Mouse (Mus musculus): ENCODE results near the gene Nav2. TPM values are rescaled to one million over a fixed set of nuclear protein-coding genes. Genes with fewer than 3 reads are reported as not detected.

The Nav2 gene
- polyA plus RNA-seq, 1 experiment from 2014 or later: 23.0 TPM

DNA sequence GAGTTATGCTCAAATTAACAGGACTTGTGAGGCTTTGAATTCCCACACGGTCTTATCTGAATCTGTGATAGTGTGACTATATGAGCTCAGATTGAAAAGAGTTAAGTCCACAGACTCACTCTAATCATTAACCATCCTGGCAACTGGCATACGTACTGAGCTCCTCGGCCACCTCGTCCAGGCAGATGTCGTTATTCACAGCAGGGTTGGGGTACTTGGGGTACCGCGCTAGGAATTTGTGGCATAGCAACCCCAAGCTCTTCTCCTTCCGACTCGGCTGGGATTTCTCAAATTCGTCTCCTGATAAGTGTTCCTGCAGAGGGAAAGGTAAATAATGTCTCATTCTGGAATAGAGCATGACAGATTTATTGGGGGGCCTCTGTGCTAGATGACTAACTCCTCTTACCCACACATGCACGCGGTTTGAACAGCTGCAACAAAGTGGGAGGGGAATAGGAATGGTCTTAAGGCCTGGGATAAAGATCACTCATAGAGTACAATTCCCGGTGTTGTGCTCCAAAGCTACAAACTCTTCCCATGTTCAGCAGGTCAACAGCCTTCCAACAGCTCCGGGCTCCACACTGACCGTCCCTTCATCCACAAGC lies 30.6 kb upstream of the Nav2 start:
- no peak for ATAC-seq (ENCODE audit: low FRiP score, low read depth)
- H3K4me2 ChIP-seq (replicated peaks): no peak overlapping the region
- no peak overlapping the region for H3K27ac ChIP-seq (replicated peaks)
- H3K4me3 ChIP-seq: no peak overlapping the region
- 91% methylated on average over 15 of the region's 15 CpGs for WGBS
- peaks cover 22% of the 10 kb centered on the region for H3K27me3 ChIP-seq
- peaks cover 21% of the 10 kb centered on the region for H3K4me1 ChIP-seq
- no peaks in the 10 kb centered on the region for H3K9me3 ChIP-seq
- H3K36me3 ChIP-seq: peaks cover 48% of the 10 kb centered on the region
- no peak overlapping the region for H3K9ac ChIP-seq (replicated peaks)

DNA sequence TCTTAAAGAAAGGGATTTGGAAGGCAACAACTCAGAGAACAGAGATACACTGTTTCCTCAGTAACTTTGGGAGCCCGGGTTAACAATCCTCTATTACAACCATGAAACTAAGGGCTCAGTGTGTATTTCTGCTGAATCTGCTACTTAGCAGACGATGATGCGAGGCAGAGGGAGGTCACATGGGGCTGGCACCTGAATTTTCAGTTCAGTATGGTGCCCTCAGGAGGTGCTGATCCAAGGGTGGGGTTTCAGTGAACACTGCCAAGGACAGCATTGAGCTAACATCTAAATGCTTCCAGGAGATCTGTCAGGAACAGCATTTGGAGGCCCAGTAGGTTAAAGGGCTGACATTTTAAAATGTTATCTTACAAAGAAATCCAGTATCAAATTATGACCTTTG lies 28.9 kb upstream of the Nav2 start:
- H3K4me2 ChIP-seq (replicated peaks): peak overlapping the region; percentile 49
- no peaks in the 10 kb centered on the region for H3K9me3 ChIP-seq
- peak overlapping the region; percentile 27 for H3K4me3 ChIP-seq
- H3K9ac ChIP-seq (replicated peaks): 0 out of 2 replicates have a peak overlapping the region, but pooled peaks have one; percentile 37
- H3K4me1 ChIP-seq: peaks cover 21% of the 10 kb centered on the region
- H3K27me3 ChIP-seq: peaks cover 39% of the 10 kb centered on the region
- 54% methylated on average over 3 of the region's 3 CpGs for WGBS
- no peak for ATAC-seq (ENCODE audit: low FRiP score, low read depth)
- peaks cover 36% of the 10 kb centered on the region for H3K36me3 ChIP-seq
- H3K27ac ChIP-seq (replicated peaks): no peak overlapping the region

DNA sequence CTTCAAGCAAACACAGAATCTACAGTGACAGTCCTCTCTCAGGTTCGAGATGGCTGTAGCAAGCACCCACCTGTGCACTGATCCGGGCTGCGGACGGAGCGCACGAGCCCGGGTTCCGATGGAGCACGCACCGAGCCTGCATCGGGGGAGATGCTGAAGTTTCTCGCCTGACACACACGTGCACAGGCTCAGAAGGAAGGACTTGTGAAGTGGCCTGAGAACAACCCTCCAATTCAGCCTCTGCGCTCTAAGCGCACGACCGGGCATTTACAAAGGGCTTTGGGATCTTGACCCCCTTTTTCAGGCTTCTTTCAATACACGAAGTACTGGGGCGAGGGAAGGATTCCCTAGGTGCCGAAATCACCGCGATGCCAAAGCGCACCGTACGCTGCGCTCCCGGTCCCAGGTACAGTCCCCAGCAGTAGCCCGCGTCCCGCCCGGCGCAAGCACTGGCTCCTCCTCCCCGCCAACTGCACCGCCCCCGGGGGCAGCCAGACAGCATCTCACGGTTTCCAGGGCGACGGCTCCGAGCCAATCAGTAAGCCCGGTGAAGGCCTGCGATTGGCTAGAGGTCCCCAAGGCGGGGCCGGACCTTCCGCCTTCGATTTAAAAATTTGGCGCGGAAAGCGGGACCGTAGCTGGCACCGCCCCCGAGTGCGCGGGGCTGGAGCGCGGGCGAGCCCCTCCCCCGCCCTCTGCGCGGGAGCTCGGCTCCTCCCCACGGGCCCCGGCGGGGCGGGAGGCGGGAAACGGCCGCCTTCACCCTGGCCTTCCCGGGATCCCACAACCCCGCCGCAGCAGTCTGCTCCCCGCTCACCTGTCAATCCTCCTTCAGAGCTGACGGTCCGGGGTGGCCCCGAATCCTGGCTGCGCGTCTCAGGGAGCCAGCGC lies 27.7 kb upstream of the Nav2 start:
- Histone ChIP-seq H3K4me1 (peaks cover 21% of the 10 kb centered on the region), H3K9ac (replicated peaks) (peak overlapping the region; percentile 82), H3K36me3 (peaks cover 23% of the 10 kb centered on the region), H3K4me2 (replicated peaks) (peak overlapping the region; percentile 99), H3K27me3 (peaks cover 51% of the 10 kb centered on the region), H3K27ac (replicated peaks) (peak overlapping the region; percentile 78), H3K4me3 (peak overlapping the region; percentile 82), H3K9me3 (no peaks in the 10 kb centered on the region)
- peak; percentile 98 for ATAC-seq (ENCODE audit: low FRiP score, low read depth)
- WGBS: under 1% methylated on average over 76 of the region's 77 CpGs

DNA sequence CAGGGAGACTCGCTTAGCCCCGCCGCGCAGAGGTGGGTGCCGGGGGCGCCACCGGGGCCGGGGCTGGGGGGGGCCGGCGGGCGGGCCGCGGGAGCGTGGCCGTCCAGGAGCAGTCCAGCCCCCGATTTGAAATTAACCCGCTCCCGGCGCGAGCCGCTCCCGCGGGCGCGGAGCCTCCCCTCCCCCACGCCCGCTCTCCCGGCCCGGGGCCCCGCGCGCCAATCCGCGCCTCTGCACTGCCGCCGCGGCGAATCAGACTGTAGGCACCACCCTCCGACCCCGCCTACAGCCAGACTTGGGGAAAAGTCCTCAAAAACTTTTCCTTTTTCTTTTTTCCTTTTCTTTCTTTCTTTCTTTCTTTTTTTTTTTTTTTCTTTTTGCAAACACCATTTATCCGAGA lies 27.0 kb upstream of the Nav2 start, which contains the start of gene E2f8:
TSS of gene E2f8 (minus strand) at position 111 of the 400 bp plus-strand sequence.
- Histone ChIP-seq H3K27ac (replicated peaks) (peak within 1 kb of the TSS; percentile 78), H3K9me3 (no peaks in the 10 kb centered on the region)
- WGBS: under 1% methylated on average over 35 of the region's 41 CpGs

DNA sequence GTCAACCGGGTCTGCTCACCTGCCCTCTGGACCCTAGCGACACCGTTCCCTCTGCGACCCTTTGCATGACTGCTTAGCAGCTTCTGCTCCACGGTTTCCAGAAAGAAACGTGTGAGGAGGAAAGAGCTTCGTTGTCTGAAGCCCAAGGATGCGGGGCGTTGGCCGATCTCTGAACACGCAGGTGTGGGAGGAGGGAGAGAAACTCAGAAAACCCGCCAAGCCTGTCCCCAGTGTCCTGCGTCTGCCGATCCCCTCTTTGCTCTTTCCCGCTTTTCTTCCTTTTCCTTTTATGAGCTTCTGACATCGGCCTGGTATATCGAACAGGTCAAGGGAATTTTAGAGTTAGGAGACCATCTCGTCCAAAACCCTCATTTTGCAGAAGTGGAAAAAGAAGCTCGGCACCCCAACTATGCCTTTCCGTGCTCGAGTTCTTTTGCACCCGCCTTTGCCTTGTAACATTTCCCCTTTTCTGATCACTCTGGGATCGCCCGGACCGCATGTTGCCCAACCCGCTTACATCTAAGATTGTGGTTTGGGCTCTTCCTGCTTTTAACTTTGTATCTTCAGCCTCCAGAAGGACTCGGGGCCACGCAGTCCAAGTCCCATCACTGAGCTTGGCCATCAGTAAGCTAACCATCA lies 26.4 kb upstream of the Nav2 start:
- Histone ChIP-seq H3K9ac (replicated peaks) (peak overlapping the region; percentile 58), H3K4me1 (peaks cover 21% of the 10 kb centered on the region), H3K4me3 (peak overlapping the region; percentile 82), H3K27ac (replicated peaks) (no peak overlapping the region), H3K9me3 (no peaks in the 10 kb centered on the region), H3K27me3 (peaks cover 58% of the 10 kb centered on the region), H3K4me2 (replicated peaks) (peak overlapping the region; percentile 99), H3K36me3 (peaks cover 13% of the 10 kb centered on the region)
- WGBS: 3% methylated on average over 28 of the region's 28 CpGs
- ATAC-seq (ENCODE audit: low FRiP score, low read depth): no peak

More for the DNA sequence above, 27.0 kb upstream of the Nav2 start, which contains the start of gene E2f8:
- peak; percentile 78 for ATAC-seq (ENCODE audit: low FRiP score, low read depth)
- H3K4me3 ChIP-seq: peak within 1 kb of the TSS; percentile 82
- peak within 1 kb of the TSS; percentile 82 for H3K9ac ChIP-seq (replicated peaks)
- peaks cover 52% of the 10 kb centered on the region for H3K27me3 ChIP-seq
- peaks cover 19% of the 10 kb centered on the region for H3K36me3 ChIP-seq
- peaks cover 21% of the 10 kb centered on the region for H3K4me1 ChIP-seq
- peak within 1 kb of the TSS; percentile 99 for H3K4me2 ChIP-seq (replicated peaks)

DNA sequence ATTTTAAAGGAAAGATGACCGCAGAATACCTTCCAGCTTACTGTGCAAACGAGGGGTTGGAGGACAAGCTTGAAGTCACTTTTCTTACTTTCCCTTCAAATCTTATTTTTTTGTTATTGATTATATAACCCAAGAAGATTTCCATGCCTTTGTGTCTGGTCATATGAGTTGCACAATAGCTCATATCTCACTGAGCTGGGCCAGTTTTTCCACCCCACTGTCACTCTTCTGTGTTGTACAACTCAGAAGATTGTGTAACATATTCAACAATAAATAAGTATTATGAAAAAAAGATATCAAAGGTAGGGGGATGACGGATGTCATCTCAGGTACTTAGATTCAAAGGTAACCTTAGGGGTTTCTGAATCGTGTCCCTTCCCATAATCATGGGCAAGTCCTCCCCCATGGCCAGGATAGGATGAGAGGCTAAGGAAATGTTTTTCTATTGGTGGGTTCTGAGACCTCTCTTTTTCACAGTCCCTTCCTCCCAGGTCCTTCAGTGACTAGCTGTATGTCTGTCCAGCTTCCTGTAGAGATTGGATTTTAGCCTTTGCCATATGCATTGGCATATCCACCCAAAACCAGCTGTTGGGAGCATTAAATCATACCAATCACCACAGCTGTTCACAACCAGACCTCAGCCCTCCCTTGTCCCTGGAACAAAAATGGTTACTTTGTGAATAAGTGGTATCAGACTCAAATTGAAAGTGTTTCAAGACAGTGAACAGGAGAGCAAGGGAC lies 24.8 kb upstream of the Nav2 start:
- ATAC-seq (ENCODE audit: low FRiP score, low read depth): no peak
- no peak overlapping the region for H3K9ac ChIP-seq (replicated peaks)
- peaks cover 31% of the 10 kb centered on the region for H3K4me1 ChIP-seq
- no peak overlapping the region for H3K4me3 ChIP-seq
- 83% methylated on average over 4 of the region's 4 CpGs for WGBS
- no peak overlapping the region for H3K4me2 ChIP-seq (replicated peaks)
- peaks cover 66% of the 10 kb centered on the region for H3K27me3 ChIP-seq
- H3K36me3 ChIP-seq: no peaks in the 10 kb centered on the region
- no peak overlapping the region for H3K27ac ChIP-seq (replicated peaks)
- H3K9me3 ChIP-seq: no peaks in the 10 kb centered on the region

DNA sequence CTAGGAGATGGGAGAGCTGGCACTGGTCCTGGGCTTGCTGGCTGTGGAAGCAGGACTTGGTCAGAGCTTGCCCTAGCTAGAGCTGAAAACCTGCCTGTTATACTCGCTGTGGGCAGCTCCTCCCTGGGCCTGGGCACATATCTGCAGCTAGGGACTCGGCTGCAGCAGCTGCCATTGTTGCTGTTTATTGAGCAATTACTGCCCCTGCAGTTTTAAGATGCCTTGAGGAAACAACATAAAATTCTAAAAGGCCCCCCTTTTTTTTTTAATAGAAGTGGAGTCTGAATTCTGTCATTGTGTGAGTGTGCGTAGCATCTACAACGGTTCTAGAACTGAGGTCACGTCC lies 24.3 kb upstream of the Nav2 start:
- H3K4me2 ChIP-seq (replicated peaks): no peak overlapping the region
- 80% methylated on average over 5 of the region's 5 CpGs for WGBS
- H3K4me1 ChIP-seq: peaks cover 29% of the 10 kb centered on the region
- no peak overlapping the region for H3K4me3 ChIP-seq
- H3K27me3 ChIP-seq: peaks cover 70% of the 10 kb centered on the region
- ATAC-seq (ENCODE audit: low FRiP score, low read depth): no peak
- H3K9me3 ChIP-seq: no peaks in the 10 kb centered on the region
- no peaks in the 10 kb centered on the region for H3K36me3 ChIP-seq
- H3K9ac ChIP-seq (replicated peaks): no peak overlapping the region
- H3K27ac ChIP-seq (replicated peaks): no peak overlapping the region

DNA sequence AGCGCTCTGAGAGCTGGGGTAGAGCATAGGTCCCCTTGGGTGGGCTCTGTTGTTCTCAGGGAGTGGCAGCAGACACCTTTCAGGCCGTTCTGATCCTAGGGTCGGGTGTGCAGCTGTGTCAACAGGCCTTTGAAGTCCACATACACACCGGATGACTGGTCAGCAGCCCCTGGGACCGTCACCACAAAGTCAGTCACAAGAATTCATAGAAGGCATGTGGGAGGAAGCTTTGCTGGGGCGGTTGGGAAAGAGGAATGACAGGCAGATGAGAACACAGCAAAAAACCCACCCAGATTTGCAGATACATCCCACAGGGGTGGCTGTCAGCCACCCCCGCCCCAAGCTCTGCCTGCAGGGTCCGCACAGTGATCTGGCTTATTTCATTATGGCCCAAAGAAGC lies 20.5 kb upstream of the Nav2 start:
- ATAC-seq (ENCODE audit: low FRiP score, low read depth): no peak
- no peak overlapping the region for H3K9ac ChIP-seq (replicated peaks)
- H3K27ac ChIP-seq (replicated peaks): no peak overlapping the region
- H3K4me1 ChIP-seq: peaks cover 23% of the 10 kb centered on the region
- H3K9me3 ChIP-seq: no peaks in the 10 kb centered on the region
- H3K4me3 ChIP-seq: no peak overlapping the region
- no peaks in the 10 kb centered on the region for H3K36me3 ChIP-seq
- 35% methylated on average over 8 of the region's 8 CpGs for WGBS
- peaks cover 63% of the 10 kb centered on the region for H3K27me3 ChIP-seq
- no peak overlapping the region for H3K4me2 ChIP-seq (replicated peaks)

DNA sequence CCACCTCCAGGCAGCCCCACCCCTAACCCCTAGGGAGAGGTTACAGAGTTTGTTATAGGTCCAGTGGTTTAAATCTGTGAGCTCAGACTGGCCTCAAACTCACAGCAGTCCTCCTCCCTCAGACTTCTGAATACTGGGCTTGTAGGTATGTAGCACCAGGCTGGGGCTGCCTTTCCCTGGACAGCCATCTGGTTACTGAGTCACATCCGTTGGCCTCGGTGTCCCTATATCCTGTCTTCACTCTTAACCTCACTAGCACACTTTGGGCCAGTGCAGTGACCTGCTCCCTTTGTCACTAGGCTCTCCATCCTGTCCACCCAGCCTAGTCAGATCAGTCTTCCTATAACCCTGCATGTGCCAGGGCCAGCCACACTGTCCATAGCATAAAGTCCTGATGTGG lies 19.8 kb upstream of the Nav2 start:
- no peaks in the 10 kb centered on the region for H3K9me3 ChIP-seq
- ATAC-seq (ENCODE audit: low FRiP score, low read depth): no peak
- peaks cover 63% of the 10 kb centered on the region for H3K27me3 ChIP-seq
- no peaks in the 10 kb centered on the region for H3K36me3 ChIP-seq
- WGBS: 68% methylated on average over 2 of the region's 2 CpGs
- H3K4me2 ChIP-seq (replicated peaks): no peak overlapping the region
- no peak overlapping the region for H3K4me3 ChIP-seq
- H3K4me1 ChIP-seq: peaks cover 23% of the 10 kb centered on the region
- H3K9ac ChIP-seq (replicated peaks): no peak overlapping the region
- no peak overlapping the region for H3K27ac ChIP-seq (replicated peaks)

DNA sequence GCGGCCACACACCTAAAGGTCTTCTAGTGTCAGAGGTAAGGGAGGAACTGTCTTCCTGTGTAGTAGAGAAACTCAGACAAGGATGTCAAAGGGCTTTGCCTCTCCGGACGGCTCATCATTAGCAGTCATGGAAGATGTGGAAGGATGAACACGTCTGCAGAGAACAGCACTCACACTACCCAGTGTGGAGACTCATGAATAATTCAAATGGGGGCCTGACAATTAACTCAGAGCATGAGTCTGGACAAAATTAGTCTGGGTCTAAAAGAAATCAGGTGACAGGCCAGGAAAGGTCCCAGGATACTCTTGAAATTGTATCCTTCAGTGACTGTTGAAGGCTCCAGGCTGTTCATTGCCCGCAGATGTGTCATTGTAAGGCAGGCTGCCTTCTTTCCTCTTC lies 17.5 kb upstream of the Nav2 start:
- Histone ChIP-seq H3K4me1 (peaks cover 23% of the 10 kb centered on the region), H3K4me3 (no peak overlapping the region), H3K27ac (replicated peaks) (0 out of 2 replicates have a peak overlapping the region, but pooled peaks have one; percentile 10), H3K9me3 (no peaks in the 10 kb centered on the region), H3K36me3 (no peaks in the 10 kb centered on the region), H3K9ac (replicated peaks) (no peak overlapping the region), H3K27me3 (peaks cover 60% of the 10 kb centered on the region), H3K4me2 (replicated peaks) (no peak overlapping the region)
- peak; percentile 50; the same call in 1 of the 2 replicates for ATAC-seq (ENCODE audit: low FRiP score, low read depth)
- 35% methylated on average over 5 of the region's 5 CpGs for WGBS

DNA sequence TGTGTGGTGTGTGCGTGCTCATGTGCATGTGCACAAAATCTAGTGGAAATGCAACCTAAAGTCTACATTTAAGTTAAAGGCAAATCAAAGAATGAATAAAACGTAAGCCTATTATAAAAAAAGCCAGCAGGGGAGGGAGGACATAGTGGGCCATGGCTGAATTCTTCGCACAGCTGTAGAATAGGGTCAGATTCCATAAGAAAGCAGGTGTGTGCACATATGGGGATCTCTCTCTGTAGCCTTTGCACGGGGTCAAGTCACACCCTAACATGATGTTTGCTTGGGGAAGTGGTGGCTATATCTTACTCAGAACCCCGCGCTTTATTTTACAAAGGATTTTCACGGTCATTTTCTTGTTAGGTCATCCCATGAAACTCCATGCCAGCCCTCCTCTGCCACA lies 15.4 kb upstream of the Nav2 start:
- ATAC-seq (ENCODE audit: low FRiP score, low read depth): no peak
- Histone ChIP-seq H3K4me1 (peaks cover 34% of the 10 kb centered on the region), H3K27ac (replicated peaks) (no peak overlapping the region), H3K27me3 (peaks cover 63% of the 10 kb centered on the region), H3K9me3 (no peaks in the 10 kb centered on the region), H3K4me3 (no peak overlapping the region), H3K9ac (replicated peaks) (no peak overlapping the region), H3K36me3 (no peaks in the 10 kb centered on the region), H3K4me2 (replicated peaks) (no peak overlapping the region)
- WGBS: 78% methylated on average over 7 of the region's 7 CpGs

All from midbrain, embryonic 12.5 days (tissue).